Mouse (Mus musculus) fat pad, adult 2 months (tissue): Measurements from ENCODE around the gene Olfr1204.

Source experiments
- DNase-seq: peaks from one replicate; pipeline ENCODE4 v3.0.0-alpha.2; 2011; ENCODE audit warnings: low read depth, low spot score; ENCODE audit errors: extremely low read depth

Gene Olfr1204

GRCm38 (mm10) chr2:88848992-88849391 is at the start of gene Olfr1204:
Gene Olfr1204 (plus strand): TSS chr2:88849292.
- DNase-seq, result no peak

GRCm38 (mm10) chr2:88814196-88814595 is 34.9 kb upstream of the Olfr1204 start, which contains the start of gene Olfr1202:
Gene Olfr1202 (plus strand): TSS chr2:88814496.
- DNase-seq, result no peak

GRCm38 (mm10) chr2:88829437-88829836 is 19.7 kb upstream of the Olfr1204 start, which contains the start of gene Olfr1205:
Gene Olfr1205 (plus strand): TSS chr2:88829737.
- no peak for DNase-seq

- no peak for DNase-seq
Measured at GRCm38 (mm10) chr2:88838477-88838876, 10.6 kb upstream of the Olfr1204 start.

- DNase-seq, result no peak
Measured at GRCm38 (mm10) chr2:88862931-88863330, 13.8 kb downstream of the Olfr1204 start, which contains the start of gene Olfr1206. Gene Olfr1206 (plus strand): TSS chr2:88863231.

GRCm38 (mm10) chr2:88902211-88902610 is 53.1 kb downstream of the Olfr1204 start, which contains the start of gene Olfr1208:
Gene Olfr1208 (minus strand): TSS chr2:88902311.
- no peak for DNase-seq
